Mouse (Mus musculus) cortical plate, adult 2 months (tissue): Measurements from ENCODE around the gene Oaf.

Experiments used
- CTCF ChIP-seq: fragments of 200-500 bp; IDR thresholded peaks from 2 replicates; pipeline ENCODE4 v1.5.1; 2011; ENCODE audit warnings: mild to moderate bottlenecking, control low read depth, low read length; ENCODE audit not compliant: insufficient read depth; ENCODE audit errors: extremely low read depth
- POLR2A ChIP-seq: fragments of 200-500 bp; IDR thresholded peaks from 2 replicates; pipeline ENCODE4 v1.6.1; 2011; ENCODE audit warnings: mild to moderate bottlenecking, low read length, control low read depth; ENCODE audit not compliant: insufficient read depth; ENCODE audit errors: extremely low read depth

DNA sequence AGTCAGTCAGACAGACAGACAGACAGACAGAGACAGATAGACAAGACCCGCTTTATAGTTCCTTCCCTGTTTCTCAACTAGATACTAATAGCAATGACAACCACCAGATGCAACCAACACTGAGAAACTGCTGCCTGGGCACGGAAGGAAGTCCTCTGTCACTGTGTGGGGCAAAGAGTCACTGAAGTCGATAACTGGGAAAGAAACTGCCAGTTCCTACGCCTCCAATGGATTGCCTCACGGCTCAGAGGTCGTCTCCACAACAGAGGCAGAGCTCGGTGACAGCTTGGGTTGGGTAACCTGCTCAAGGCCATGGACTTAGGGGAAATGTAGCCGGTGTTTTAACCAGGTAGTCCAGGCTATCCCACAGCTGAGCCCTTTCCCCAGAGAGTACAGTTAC, 12.1 kb downstream of the Oaf start:
- TF ChIP-seq CTCF (no peak), POLR2A (no peak)
